Mouse (Mus musculus) adrenal gland, postnatal 25 days (tissue): Measurements from ENCODE around the gene Srsf4. TPM values are rescaled to one million over a fixed set of nuclear protein-coding genes. Genes with fewer than 3 reads are reported as not detected.

ENCODE experiments used
- DNase-seq: peaks from one replicate; pipeline ENCODE4 v3.0.0; 2021; ENCODE audit warnings: mixed read lengths
- long read RNA-seq: library from polyadenylated mRNA; stranded (forward); transcript quantifications from one replicate; pipeline ENCODE4 v2.0.0, GENCODE M21; 2021
- total RNA-seq: library from RNA; stranded (reverse); gene quantifications from 2 replicates; pipeline ENCODE4 v1.2.3, GENCODE M21; 2021

Gene Srsf4
- 70.9 and 71.7 TPM in 2 replicates for total RNA-seq
- long read RNA-seq, transcript Srsf4-202 (6 exons, 2,257 nt) = major isoform, 122 of 157 reads
- long read RNA-seq, partial matches to known transcripts = 4 of 157 reads
- long read RNA-seq, other reads (novel, unspliced or antisense) = 31 of 157 reads

GRCm38 (mm10) chr4:131873293-131874168 is at the start of gene Srsf4:
TSS of gene Srsf4 (plus strand) at chr4:131873617.
- peak; percentile 95 for DNase-seq

GRCm38 (mm10) chr4:131824939-131825338 is 48.5 kb upstream of the Srsf4 start:
- no peak for DNase-seq

- peak; percentile 67 for DNase-seq
Measured at GRCm38 (mm10) chr4:131825830-131826229, 47.6 kb upstream of the Srsf4 start.

- no peak for DNase-seq
Measured at GRCm38 (mm10) chr4:131826905-131827304, 46.5 kb upstream of the Srsf4 start.

GRCm38 (mm10) chr4:131829123-131829522 is 44.3 kb upstream of the Srsf4 start:
- DNase-seq = no peak

- no peak for DNase-seq
Measured at GRCm38 (mm10) chr4:131831546-131832045, 41.8 kb upstream of the Srsf4 start.

GRCm38 (mm10) chr4:131832759-131833407 is 40.5 kb upstream of the Srsf4 start:
- no peak for DNase-seq

- no peak for DNase-seq
Measured at GRCm38 (mm10) chr4:131833971-131834609, 39.3 kb upstream of the Srsf4 start.

GRCm38 (mm10) chr4:131836351-131836881 is 37.0 kb upstream of the Srsf4 start:
- peak; percentile 63 for DNase-seq

GRCm38 (mm10) chr4:131836891-131837491 is 36.4 kb upstream of the Srsf4 start:
- DNase-seq = peak; percentile 61

GRCm38 (mm10) chr4:131837872-131838524 is 35.4 kb upstream of the Srsf4 start, which contains the start of gene Ptpru:
TSS of gene Ptpru (minus strand) at chr4:131838288.
- DNase-seq = peak; percentile 95

- DNase-seq = peak; percentile 93
Measured at GRCm38 (mm10) chr4:131843290-131843743, 30.1 kb upstream of the Srsf4 start, which contains the start of gene Mecr. TSS of gene Mecr (plus strand) at chr4:131843470.

- DNase-seq = no peak
Measured at GRCm38 (mm10) chr4:131845991-131846778, 27.2 kb upstream of the Srsf4 start.

- no peak for DNase-seq
Measured at GRCm38 (mm10) chr4:131848082-131848481, 25.3 kb upstream of the Srsf4 start.

- DNase-seq = no peak
Measured at GRCm38 (mm10) chr4:131849986-131850638, 23.3 kb upstream of the Srsf4 start.

GRCm38 (mm10) chr4:131854950-131855349 is 18.5 kb upstream of the Srsf4 start:
- DNase-seq = no peak

GRCm38 (mm10) chr4:131860492-131861340 is 12.7 kb upstream of the Srsf4 start:
- peak; percentile 74 for DNase-seq

- no peak for DNase-seq
Measured at GRCm38 (mm10) chr4:131861341-131861739, 12.1 kb upstream of the Srsf4 start.
